Mouse (Mus musculus): ENCODE data around the gene Utrn. TPM values are rescaled to one million over a fixed set of nuclear protein-coding genes. Genes with fewer than 3 reads are reported as not detected.

The Utrn gene
- polyA plus RNA-seq, 1 experiment: 14.9 TPM

GRCm38 (mm10) chr10:12586200-12586599, 283.0 kb downstream of the Utrn start:
- Histone ChIP-seq H3K36me3 (ENCODE audit: control insufficient read depth, insufficient read depth, low read length) (no peaks in the 10 kb centered on the region), H3K27ac (ENCODE audit: insufficient read depth, low read length) (no peak overlapping the region), H3K4me3 (ENCODE audit: extremely low read depth, insufficient read depth, insufficient read length) (no peak overlapping the region), H3K4me1 (ENCODE audit: control insufficient read depth, insufficient read depth, insufficient read length) (no peaks in the 10 kb centered on the region), H3K27me3 (ENCODE audit: control insufficient read depth, insufficient read depth, low read length) (no peaks in the 10 kb centered on the region)
- DNase-seq (ENCODE audit: low read depth in 1 of 2, low spot score in 2 of 2): no peak
- WGBS: 83% methylated on average over 1 of the region's 1 CpGs
- TF ChIP-seq POLR2A (IDR thresholded peaks at IDR 0.05; ENCODE audit: low read depth, low read length): no peak
- no peak for TF ChIP-seq CTCF (IDR thresholded peaks at IDR 0.05; ENCODE audit: extremely low read depth, insufficient read depth, insufficient read length, insufficient replicate concordance)

GRCm38 (mm10) chr10:12583473-12583872, 285.7 kb downstream of the Utrn start:
- Histone ChIP-seq H3K4me3 (ENCODE audit: extremely low read depth, insufficient read depth, insufficient read length) (no peak overlapping the region), H3K27me3 (ENCODE audit: control insufficient read depth, insufficient read depth, low read length) (no peaks in the 10 kb centered on the region), H3K4me1 (ENCODE audit: control insufficient read depth, insufficient read depth, insufficient read length) (no peaks in the 10 kb centered on the region), H3K36me3 (ENCODE audit: control insufficient read depth, insufficient read depth, low read length) (no peaks in the 10 kb centered on the region), H3K27ac (ENCODE audit: insufficient read depth, low read length) (no peak overlapping the region)
- no peak for DNase-seq (ENCODE audit: low read depth in 1 of 2, low spot score in 2 of 2)
- TF ChIP-seq CTCF (IDR thresholded peaks at IDR 0.05; ENCODE audit: extremely low read depth, insufficient read depth, insufficient read length, insufficient replicate concordance) (no peak), POLR2A (IDR thresholded peaks at IDR 0.05; ENCODE audit: low read depth, low read length) (no peak)
- 96% methylated on average over 3 of the region's 3 CpGs for WGBS

GRCm38 (mm10) chr10:12579048-12579447, 290.1 kb downstream of the Utrn start:
- Histone ChIP-seq H3K27ac (ENCODE audit: insufficient read depth, low read length) (no peak overlapping the region), H3K4me3 (ENCODE audit: extremely low read depth, insufficient read depth, insufficient read length) (no peak overlapping the region), H3K27me3 (ENCODE audit: control insufficient read depth, insufficient read depth, low read length) (no peaks in the 10 kb centered on the region), H3K36me3 (ENCODE audit: control insufficient read depth, insufficient read depth, low read length) (no peaks in the 10 kb centered on the region), H3K4me1 (ENCODE audit: control insufficient read depth, insufficient read depth, insufficient read length) (no peaks in the 10 kb centered on the region)
- no peak for DNase-seq (ENCODE audit: low read depth in 1 of 2, low spot score in 2 of 2)
- WGBS: 76% methylated on average over 1 of the region's 1 CpGs
- no peak for TF ChIP-seq POLR2A (IDR thresholded peaks at IDR 0.05; ENCODE audit: low read depth, low read length)
- no peak for TF ChIP-seq CTCF (IDR thresholded peaks at IDR 0.05; ENCODE audit: extremely low read depth, insufficient read depth, insufficient read length, insufficient replicate concordance)

GRCm38 (mm10) chr10:12575849-12576435, 293.2 kb downstream of the Utrn start:
- H3K36me3 ChIP-seq (ENCODE audit: control insufficient read depth, insufficient read depth, low read length): no peaks in the 10 kb centered on the region
- no peak overlapping the region for H3K4me3 ChIP-seq (ENCODE audit: extremely low read depth, insufficient read depth, insufficient read length)
- H3K4me1 ChIP-seq (ENCODE audit: control insufficient read depth, insufficient read depth, insufficient read length): no peaks in the 10 kb centered on the region
- no peak for TF ChIP-seq POLR2A (IDR thresholded peaks at IDR 0.05; ENCODE audit: low read depth, low read length)
- no peak for TF ChIP-seq CTCF (IDR thresholded peaks at IDR 0.05; ENCODE audit: extremely low read depth, insufficient read depth, insufficient read length, insufficient replicate concordance)
- no peaks in the 10 kb centered on the region for H3K27me3 ChIP-seq (ENCODE audit: control insufficient read depth, insufficient read depth, low read length)
- no peak overlapping the region for H3K27ac ChIP-seq (ENCODE audit: insufficient read depth, low read length)
- WGBS: 92% methylated on average over 8 of the region's 8 CpGs
- DNase-seq (ENCODE audit: low read depth in 1 of 2, low spot score in 2 of 2): no peak

- Histone ChIP-seq H3K27me3 (ENCODE audit: control insufficient read depth, insufficient read depth, low read length) (no peaks in the 10 kb centered on the region), H3K4me3 (ENCODE audit: extremely low read depth, insufficient read depth, insufficient read length) (no peak overlapping the region), H3K36me3 (ENCODE audit: control insufficient read depth, insufficient read depth, low read length) (no peaks in the 10 kb centered on the region), H3K27ac (ENCODE audit: insufficient read depth, low read length) (no peak overlapping the region), H3K4me1 (ENCODE audit: control insufficient read depth, insufficient read depth, insufficient read length) (no peaks in the 10 kb centered on the region)
- TF ChIP-seq POLR2A (IDR thresholded peaks at IDR 0.05; ENCODE audit: low read depth, low read length): no peak
- no peak for TF ChIP-seq CTCF (IDR thresholded peaks at IDR 0.05; ENCODE audit: extremely low read depth, insufficient read depth, insufficient read length, insufficient replicate concordance)
- no peak for DNase-seq (ENCODE audit: low read depth in 1 of 2, low spot score in 2 of 2)
- 93% methylated on average over 10 of the region's 10 CpGs for WGBS
Measured at GRCm38 (mm10) chr10:12574760-12575159, 294.4 kb downstream of the Utrn start.

- Histone ChIP-seq H3K36me3 (ENCODE audit: control insufficient read depth, insufficient read depth, low read length) (no peaks in the 10 kb centered on the region), H3K4me1 (ENCODE audit: control insufficient read depth, insufficient read depth, insufficient read length) (no peaks in the 10 kb centered on the region), H3K27ac (ENCODE audit: insufficient read depth, low read length) (no peak overlapping the region), H3K4me3 (ENCODE audit: extremely low read depth, insufficient read depth, insufficient read length) (no peak overlapping the region), H3K27me3 (ENCODE audit: control insufficient read depth, insufficient read depth, low read length) (no peaks in the 10 kb centered on the region)
- DNase-seq (ENCODE audit: low read depth in 1 of 2, low spot score in 2 of 2): no peak
- WGBS: 24% methylated on average over 5 of the region's 6 CpGs
- no peak for TF ChIP-seq POLR2A (IDR thresholded peaks at IDR 0.05; ENCODE audit: low read depth, low read length)
- TF ChIP-seq CTCF (IDR thresholded peaks at IDR 0.05; ENCODE audit: extremely low read depth, insufficient read depth, insufficient read length, insufficient replicate concordance): no peak
Measured at GRCm38 (mm10) chr10:12573601-12574000, 295.6 kb downstream of the Utrn start.

- H3K4me3 ChIP-seq (ENCODE audit: extremely low read depth, insufficient read depth, insufficient read length): no peak overlapping the region
- no peak for DNase-seq (ENCODE audit: low read depth in 1 of 2, low spot score in 2 of 2)
- TF ChIP-seq POLR2A (IDR thresholded peaks at IDR 0.05; ENCODE audit: low read depth, low read length): no peak
- TF ChIP-seq CTCF (IDR thresholded peaks at IDR 0.05; ENCODE audit: extremely low read depth, insufficient read depth, insufficient read length, insufficient replicate concordance): no peak
- 70% methylated on average over 4 of the region's 4 CpGs for WGBS
- no peaks in the 10 kb centered on the region for H3K4me1 ChIP-seq (ENCODE audit: control insufficient read depth, insufficient read depth, insufficient read length)
- no peaks in the 10 kb centered on the region for H3K36me3 ChIP-seq (ENCODE audit: control insufficient read depth, insufficient read depth, low read length)
- H3K27me3 ChIP-seq (ENCODE audit: control insufficient read depth, insufficient read depth, low read length): no peaks in the 10 kb centered on the region
- H3K27ac ChIP-seq (ENCODE audit: insufficient read depth, low read length): no peak overlapping the region
Measured at GRCm38 (mm10) chr10:12572759-12573158, 296.4 kb downstream of the Utrn start.

Measured in spleen, adult 2 months (tissue).